Mouse (Mus musculus): ENCODE measurements around the gene Ifi204.
"Not testable (repeated sequence)": the region's sequence is repeated elsewhere in the genome, so short reads cannot be mapped to it uniquely, and the experiment has no call there.

- not testable (repeated sequence) for TF ChIP-seq CTCF (IDR thresholded peaks at IDR 0.05; ENCODE audit: extremely low read depth, insufficient read depth, insufficient read length, insufficient replicate concordance); POLR2A (IDR thresholded peaks at IDR 0.05; ENCODE audit: low read depth, low read length)
These were observed 31.7 kb downstream of the Ifi204 start for GRCm38 (mm10) chr1:173735015-173735414.
